Mouse (Mus musculus) heart, embryonic 14.5 days (tissue): ENCODE data around the gene Upk3bl. TPM values are rescaled to one million over a fixed set of nuclear protein-coding genes. Genes with fewer than 3 reads are reported as not detected.

Experiments used
- ATAC-seq: fragments of 200-750 bp; cut with Nextera tagmentation; 2 replicates; pipeline ENCODE4 v1.8.0; 2017; ENCODE audit warnings: low read depth, moderate TSS enrichment; ENCODE audit not compliant: insufficient number of reproducible peaks, insufficient read depth, low FRiP score
- H3K27ac ChIP-seq, 2 experiments: fragments of 200-500 bp in 1 of 2; fragments of 300-500 bp in 1 of 2; sonication (generic) in 1 of 2; replicated peaks in 1 of 2; 2 replicates each; pipeline ENCODE4 v1.5.1; 2012 to 2014; ENCODE audit warnings: low read depth in 2 of 2, low read length in 2 of 2, control low read depth in 1 of 2, mild to moderate bottlenecking in 1 of 2, mixed read lengths in 1 of 2; ENCODE audit not compliant: control insufficient read depth in 1 of 2, insufficient read depth in 1 of 2
- H3K27me3 ChIP-seq: fragments of 300-500 bp; sonication (generic); 2 replicates; pipeline ENCODE4 v1.6.1; 2014; ENCODE audit warnings: mild to moderate bottlenecking, low read length, control low read depth; ENCODE audit not compliant: control insufficient read depth, insufficient read depth
- H3K36me3 ChIP-seq: fragments of 300-500 bp; sonication (generic); 2 replicates; pipeline ENCODE4 v1.6.1; 2014; ENCODE audit warnings: mild to moderate bottlenecking, control low read depth, low read length, mixed read lengths; ENCODE audit not compliant: control insufficient read depth, insufficient read depth
- H3K4me1 ChIP-seq, 2 experiments: fragments of 200-500 bp in 1 of 2; fragments of 300-500 bp in 1 of 2; sonication (generic) in 1 of 2; 2 replicates each; pipeline ENCODE4 v1.6.1; 2012 to 2014; ENCODE audit warnings: low read length in 2 of 2, control low read depth in 1 of 2, mixed read lengths in 1 of 2; ENCODE audit not compliant: control insufficient read depth in 2 of 2, insufficient read depth in 2 of 2
- H3K4me2 ChIP-seq: fragments of 300-500 bp; sonication (generic); 2 replicates; pipeline ENCODE4 v1.6.1; 2014; ENCODE audit warnings: mild to moderate bottlenecking, low read length
- H3K4me3 ChIP-seq, 2 experiments: fragments of 200-500 bp in 1 of 2; fragments of 300-500 bp in 1 of 2; sonication (generic) in 1 of 2; 2 replicates each; pipeline ENCODE4 v1.5.1; 2012 to 2014; ENCODE audit warnings: low read length in 2 of 2, mild to moderate bottlenecking in 2 of 2, control low read depth in 1 of 2, low read depth in 1 of 2, moderate library complexity in 1 of 2; ENCODE audit not compliant: control insufficient read depth in 1 of 2, insufficient read depth in 1 of 2
- H3K9ac ChIP-seq: fragments of 300-500 bp; sonication (generic); 2 replicates; pipeline ENCODE4 v1.6.1; 2014; ENCODE audit warnings: mild to moderate bottlenecking, low read length
- H3K9me3 ChIP-seq: fragments of 300-500 bp; sonication (generic); 2 replicates; pipeline ENCODE4 v1.6.1; 2016; ENCODE audit warnings: low read length, control low read depth; ENCODE audit not compliant: control insufficient read depth
- WGBS: fragments of 180-500 bp; shearing (Covaris S2); extraction: QIAGEN DNeasy Blood & Tissue Kit; methylation state at CpG from one replicate; pipeline ENCODE4 v1.1.7; 2014; 5-methylcytosine and 5-hydroxymethylcytosine counted together
- polyA plus RNA-seq: library from polyadenylated mRNA; unstranded; fragments of >200 nt; fragmentation: Nextera tagmentation; extraction: Ambion mirVana; gene quantifications from 2 replicates; pipeline ENCODE4 v1.2.1, GENCODE M21; 2014

Upk3bl gene
- polyA plus RNA-seq, 1 experiment from 2014 or later: 0.46 TPM

GRCm38 (mm10) chr5:136077001-136077550 lies 22.8 kb downstream of the Upk3bl start:
- H3K4me3 ChIP-seq: no peak overlapping the region
- H3K9me3 ChIP-seq: no peaks in the 10 kb centered on the region
- no peak for ATAC-seq
- H3K4me1 ChIP-seq: 0 out of 4 replicates have a peak, but pooled peaks cover 0 to 3% of the 10 kb centered on the region in 2 experiments
- H3K9ac ChIP-seq: no peak overlapping the region
- H3K4me2 ChIP-seq: no peak overlapping the region
- no peaks in the 10 kb centered on the region for H3K27me3 ChIP-seq
- H3K36me3 ChIP-seq: no peaks in the 10 kb centered on the region
- no peak overlapping the region for H3K27ac ChIP-seq
- 70% methylated on average over 9 of the region's 9 CpGs for WGBS

DNA sequence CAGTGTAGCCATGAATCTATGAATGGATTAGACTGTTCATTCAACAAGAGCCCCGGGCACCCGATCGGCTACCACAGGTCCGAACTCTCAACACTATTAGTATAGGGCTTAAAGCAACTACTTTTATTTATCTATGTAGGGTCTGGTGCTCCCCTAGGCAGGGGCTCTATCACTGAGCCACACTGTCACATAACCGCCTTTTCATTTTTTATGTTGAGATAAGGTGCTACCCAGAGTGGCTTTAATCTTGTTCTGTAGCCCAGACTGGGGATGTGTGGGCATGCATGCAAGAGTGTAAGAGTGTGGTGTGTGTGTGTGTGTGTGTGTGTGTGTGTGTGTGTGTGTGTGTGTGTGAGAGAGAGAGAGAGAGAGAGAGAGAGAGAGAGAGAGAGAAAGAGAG lies 23.8 kb downstream of the Upk3bl start:
- H3K36me3 ChIP-seq: no peaks in the 10 kb centered on the region
- no peak overlapping the region for H3K27ac ChIP-seq
- WGBS: 92% methylated on average over 5 of the region's 5 CpGs
- no peak overlapping the region for H3K4me3 ChIP-seq
- peaks cover under 1 to 2% of the 10 kb centered on the region in 2 experiments; a peak in 1 of 4 replicates for H3K4me1 ChIP-seq
- no peak for ATAC-seq
- no peak overlapping the region for H3K9ac ChIP-seq
- no peak overlapping the region for H3K4me2 ChIP-seq
- no peaks in the 10 kb centered on the region for H3K27me3 ChIP-seq
- H3K9me3 ChIP-seq: no peaks in the 10 kb centered on the region

DNA sequence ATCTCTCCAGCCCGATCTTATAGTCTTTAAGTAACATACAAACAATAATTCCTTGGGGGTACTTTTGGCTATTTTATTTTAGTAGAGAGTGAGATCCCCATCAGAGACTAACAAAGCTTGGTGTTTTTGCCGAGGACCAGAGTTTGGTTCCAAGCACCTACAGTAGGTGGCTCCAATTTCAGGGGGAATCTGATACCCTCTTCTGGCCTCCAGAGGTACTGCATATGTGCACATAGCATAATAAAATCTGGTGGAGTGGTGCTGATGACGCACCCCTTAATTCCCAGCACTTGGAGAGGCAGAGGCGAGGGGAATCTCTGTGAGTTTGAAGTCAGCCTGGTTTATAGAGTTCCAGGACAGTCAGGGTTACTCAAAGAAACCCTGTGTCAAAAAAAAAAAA lies 28.1 kb downstream of the Upk3bl start:
- ATAC-seq: no peak
- Histone ChIP-seq H3K27me3 (peaks cover 22% of the 10 kb centered on the region), H3K4me2 (no peak overlapping the region), H3K27ac (no peak overlapping the region), H3K9ac (no peak overlapping the region), H3K4me1 (peaks cover 5 to 7% of the 10 kb centered on the region in 2 experiments; a peak in 3 of 4 replicates), H3K9me3 (no peaks in the 10 kb centered on the region), H3K36me3 (no peaks in the 10 kb centered on the region), H3K4me3 (no peak overlapping the region)
- 83% methylated on average over 4 of the region's 4 CpGs for WGBS

GRCm38 (mm10) chr5:136083669-136084107 lies 29.4 kb downstream of the Upk3bl start, which contains the start of gene Rasa4:
Gene Rasa4, plus strand, starts transcription at chr5:136083916.
- Histone ChIP-seq H3K36me3 (no peaks in the 10 kb centered on the region), H3K9ac (peak within 1 kb of the TSS; percentile 73), H3K27me3 (peaks cover 22% of the 10 kb centered on the region), H3K4me1 (peaks cover 5 to 7% of the 10 kb centered on the region in 2 experiments; a peak in 3 of 4 replicates), H3K4me2 (peak within 1 kb of the TSS; percentile 99), H3K9me3 (no peaks in the 10 kb centered on the region), H3K4me3 (peak within 1 kb of the TSS; percentile 61 to 63), H3K27ac (no peak within 1 kb of the TSS)
- under 1% methylated on average over 28 of the region's 28 CpGs for WGBS
- peak; percentile 97 for ATAC-seq

DNA sequence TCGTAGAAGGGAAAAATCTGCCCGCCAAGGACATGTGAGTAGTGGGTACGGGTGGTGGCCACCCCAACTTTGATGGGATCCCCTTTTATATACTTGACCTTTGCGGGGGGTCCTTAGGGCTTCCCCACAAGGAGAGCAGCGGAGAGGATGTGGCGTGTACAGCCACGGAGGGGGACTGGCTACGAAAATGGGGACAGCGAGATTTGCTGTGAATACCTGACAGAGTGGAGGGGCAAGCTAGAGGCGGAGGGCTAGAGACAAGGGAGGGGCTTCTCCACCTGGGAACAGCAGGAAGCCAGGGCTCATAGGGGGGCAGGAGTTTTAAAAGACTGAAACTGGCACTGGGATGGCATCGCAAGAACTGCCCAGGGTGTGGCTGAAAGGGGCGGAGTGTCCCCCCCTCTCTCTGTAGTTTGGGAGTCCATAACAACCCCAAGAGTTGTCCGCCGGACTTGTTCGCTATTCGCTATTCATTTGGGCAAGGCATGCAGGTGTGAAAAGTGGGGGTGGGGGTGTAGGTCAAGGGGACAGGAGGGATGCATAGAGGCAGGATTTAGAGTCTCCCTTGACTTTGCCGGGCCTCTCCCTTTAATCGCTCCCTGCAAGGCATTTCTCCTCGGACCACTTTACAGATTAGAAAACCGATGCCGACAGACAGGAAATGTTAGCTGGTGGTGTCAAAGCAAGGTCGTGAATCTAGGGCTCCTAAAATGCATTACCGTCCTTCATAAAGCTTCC lies 30.0 kb downstream of the Upk3bl start:
- Histone ChIP-seq H3K4me3 (peak overlapping the region; percentile 61 to 63), H3K27ac (no peak overlapping the region), H3K9me3 (no peaks in the 10 kb centered on the region), H3K36me3 (no peaks in the 10 kb centered on the region), H3K27me3 (peaks cover 22% of the 10 kb centered on the region), H3K9ac (peak overlapping the region; percentile 73), H3K4me2 (peak overlapping the region; percentile 99), H3K4me1 (peaks cover 5 to 7% of the 10 kb centered on the region in 2 experiments; a peak in 3 of 4 replicates)
- no peak for ATAC-seq
- WGBS: 2% methylated on average over 23 of the region's 23 CpGs

DNA sequence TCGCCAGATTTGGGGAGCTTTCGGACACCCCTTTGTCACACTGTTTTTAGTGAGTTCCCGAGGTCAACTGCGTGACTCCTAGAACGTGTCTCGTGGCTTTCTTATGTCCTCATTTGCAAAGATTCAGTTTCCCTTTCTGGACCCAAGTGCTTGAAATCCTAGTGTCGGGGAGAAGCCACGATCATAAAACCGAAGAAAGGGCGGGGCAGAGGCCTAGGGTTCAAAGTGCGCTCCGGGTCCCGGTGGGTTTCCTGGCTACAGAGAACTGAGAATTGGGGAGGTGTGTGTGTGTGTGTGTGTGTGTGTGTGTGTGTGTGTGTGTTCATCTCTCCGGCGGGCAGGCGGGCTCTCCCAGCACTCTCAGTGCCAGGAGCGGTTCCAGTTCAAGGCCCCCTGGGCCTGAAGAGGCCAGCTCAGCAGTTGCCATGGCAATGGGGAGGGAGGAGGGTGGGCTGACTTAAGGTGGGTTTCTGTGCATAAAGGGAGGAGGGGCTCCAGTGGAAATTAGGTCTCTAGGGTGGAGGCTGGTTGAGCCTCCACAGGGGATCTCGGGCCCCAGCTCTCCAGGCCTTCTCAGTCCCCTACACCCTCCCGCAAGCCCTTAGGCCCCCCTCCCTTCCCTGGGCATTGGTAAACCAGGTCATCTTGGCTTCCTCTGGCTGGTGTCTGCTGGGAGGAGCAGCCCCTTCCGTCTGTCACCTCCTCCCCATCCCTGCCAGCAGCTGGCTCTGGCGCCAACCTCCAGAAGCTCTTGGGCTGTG lies 30.8 kb downstream of the Upk3bl start:
- Histone ChIP-seq H3K9ac (no peak overlapping the region), H3K36me3 (no peaks in the 10 kb centered on the region)
- no peak for ATAC-seq

DNA sequence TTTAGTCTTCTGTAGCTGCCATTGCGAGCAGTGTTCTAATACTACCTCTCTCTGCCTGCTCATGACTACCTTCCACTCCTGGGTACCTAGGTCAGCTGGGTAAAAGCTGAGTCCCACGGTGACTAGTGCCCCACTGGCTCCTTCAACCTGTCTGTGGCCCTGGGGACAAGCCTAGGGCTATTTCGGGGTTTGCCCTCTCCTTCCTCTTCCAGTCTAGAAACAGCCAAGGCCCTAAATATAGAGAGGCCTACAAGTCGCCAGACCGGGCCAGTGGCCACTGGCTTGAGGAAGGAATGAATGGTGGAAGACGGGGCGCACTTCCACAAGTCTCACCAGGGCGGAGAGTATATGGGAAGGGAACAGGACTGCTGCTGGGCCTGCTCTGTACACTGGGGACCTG lies 32.0 kb downstream of the Upk3bl start:
- Histone ChIP-seq H3K9me3 (no peaks in the 10 kb centered on the region), H3K4me3 (no peak overlapping the region), H3K36me3 (no peaks in the 10 kb centered on the region), H3K9ac (no peak overlapping the region), H3K27ac (no peak overlapping the region), H3K4me2 (no peak overlapping the region), H3K27me3 (peaks cover 22% of the 10 kb centered on the region), H3K4me1 (peaks cover 5 to 7% of the 10 kb centered on the region in 2 experiments; a peak in 3 of 4 replicates)
- ATAC-seq: no peak
- whole genome bisulfite sequencing: 79% methylated on average over 8 of the region's 8 CpGs

More for the DNA sequence above, 30.8 kb downstream of the Upk3bl start:
- H3K4me1 ChIP-seq: peaks cover 5 to 7% of the 10 kb centered on the region in 2 experiments; a peak in 3 of 4 replicates
- 25% methylated on average over 21 of the region's 21 CpGs for WGBS
- H3K9me3 ChIP-seq: no peaks in the 10 kb centered on the region
- no peak overlapping the region for H3K4me3 ChIP-seq
- H3K4me2 ChIP-seq: peak overlapping the region; percentile 99; the same call in 1 of the 2 replicates
- H3K27ac ChIP-seq: no peak overlapping the region
- peaks cover 22% of the 10 kb centered on the region for H3K27me3 ChIP-seq
